Mouse (Mus musculus): ENCODE measurements around the gene Ptar1. TPM values are rescaled to one million over a fixed set of nuclear protein-coding genes. Genes with fewer than 3 reads are reported as not detected.

Ptar1 gene
- polyA plus RNA-seq, 1 experiment from 2014 or later, result 15.0 TPM

Other genes with a start within 250 kb of the Ptar1 start
- 5.0 and 5.3 TPM in 2 replicates for gene Mamdc2, start 239.0 kb upstream of the Ptar1 start, polyA plus RNA-seq (2014; fragmentation: Nextera tagmentation; extraction: Ambion mirVana)
- gene 1700028P14Rik, start 34.6 kb upstream of the Ptar1 start, polyA plus RNA-seq (2014; fragmentation: Nextera tagmentation; extraction: Ambion mirVana), result not detected in 2 replicates
- 0.75 and 0.86 TPM in 2 replicates for gene Apba1, start 71.5 kb downstream of the Ptar1 start, polyA plus RNA-seq (2014; fragmentation: Nextera tagmentation; extraction: Ambion mirVana)

All from stomach, embryonic 14.5 days (tissue).